Mouse (Mus musculus): Measurements from ENCODE around the gene Cox6b2.

DNA sequence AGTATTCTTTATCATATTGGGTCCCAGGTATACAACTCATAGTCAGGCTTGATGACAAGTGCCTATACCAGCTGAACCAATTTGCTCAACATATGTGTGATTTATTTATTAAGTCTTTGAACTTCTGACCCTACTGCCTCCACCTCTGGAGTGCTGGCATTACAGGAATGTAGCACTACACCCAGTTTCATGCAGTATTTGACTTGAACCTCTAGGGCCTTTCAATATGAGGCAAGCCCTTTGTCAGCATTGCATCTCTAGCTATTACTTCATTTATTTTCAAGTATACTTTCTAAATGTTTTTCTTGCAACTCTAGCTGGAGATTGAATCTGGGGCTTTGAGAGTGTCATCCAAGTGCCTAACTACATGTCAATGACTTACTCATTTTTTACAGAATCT lies 49.4 kb upstream of the Cox6b2 start:
- TF ChIP-seq TAL1 (IDR thresholded peaks at IDR 0.05; ENCODE audit: low read length) (no peak), GATA1 (IDR thresholded peaks at IDR 0.05; ENCODE audit: low read length) (no peak)
